Mouse (Mus musculus) embryonic facial prominence, embryonic 13.5 days (tissue): ENCODE data around the gene Isca2. TPM values are rescaled to one million over a fixed set of nuclear protein-coding genes. Genes with fewer than 3 reads are reported as not detected.
A peak's percentile ranks its signal among the peaks of the same experiment; 100 is the strongest.

ENCODE experiments used
- ATAC-seq: fragments of 200-750 bp; cut with Nextera tagmentation; 2 replicates; pipeline ENCODE4 v1.8.0; 2017; ENCODE audit warnings: low read depth; ENCODE audit not compliant: insufficient number of reproducible peaks, insufficient read depth, low FRiP score, low TSS enrichment
- H3K27ac ChIP-seq: fragments of 300-500 bp; sonication (generic); 2 replicates; pipeline ENCODE4 v1.5.1; 2015; ENCODE audit warnings: moderate library complexity, mild to moderate bottlenecking, inconsistent platforms
- H3K27me3 ChIP-seq: fragments of 300-500 bp; sonication (generic); 2 replicates; pipeline ENCODE4 v1.6.1; 2015; ENCODE audit warnings: mild to moderate bottlenecking, inconsistent platforms
- H3K36me3 ChIP-seq: fragments of 300-500 bp; sonication (generic); 2 replicates; pipeline ENCODE4 v1.6.1; 2015; ENCODE audit warnings: mild to moderate bottlenecking, inconsistent platforms
- H3K4me1 ChIP-seq: fragments of 300-500 bp; sonication (generic); 2 replicates; pipeline ENCODE4 v1.6.1; 2015; ENCODE audit warnings: inconsistent platforms
- H3K4me2 ChIP-seq: fragments of 300-500 bp; sonication (generic); 2 replicates; pipeline ENCODE4 v1.6.1; 2015; ENCODE audit warnings: moderate library complexity, mild to moderate bottlenecking, inconsistent platforms
- H3K4me3 ChIP-seq: fragments of 300-500 bp; sonication (generic); 2 replicates; pipeline ENCODE4 v1.5.1; 2015; ENCODE audit warnings: mild to moderate bottlenecking, inconsistent platforms
- H3K9ac ChIP-seq: fragments of 300-500 bp; sonication (generic); 2 replicates; pipeline ENCODE4 v1.6.1; 2015; ENCODE audit warnings: mild to moderate bottlenecking, inconsistent platforms
- H3K9me3 ChIP-seq: fragments of 300-500 bp; sonication (generic); 2 replicates; pipeline ENCODE4 v1.6.1; 2016; ENCODE audit warnings: inconsistent platforms
- WGBS: fragments of 180-500 bp; shearing (Covaris S2); methylation state at CpG from one replicate; pipeline ENCODE4 v1.1.7; 2015; ENCODE audit warnings: mixed read lengths; 5-methylcytosine and 5-hydroxymethylcytosine counted together
- polyA plus RNA-seq: library from polyadenylated mRNA; unstranded; fragments of >200 nt; fragmentation: Nextera tagmentation; extraction: Ambion mirVana; gene quantifications from 2 replicates; pipeline ENCODE4 v1.2.1, GENCODE M21; 2015

Isca2 gene
- polyA plus RNA-seq, 1 experiment from 2014 or later, result 154 TPM

GRCm38 (mm10) chr12:84819236-84820168 is 46.5 kb downstream of the Isca2 start:
- H3K4me2 ChIP-seq, result no peak overlapping the region

GRCm38 (mm10) chr12:84823601-84824000 is 50.5 kb downstream of the Isca2 start:
- no peak overlapping the region for H3K9ac ChIP-seq
- no peak for ATAC-seq
- 76% methylated on average over 7 of the region's 7 CpGs for WGBS

More at GRCm38 (mm10) chr12:84819236-84820168, 46.5 kb downstream of the Isca2 start:
- no peak for ATAC-seq
- no peaks in the 10 kb centered on the region for H3K9me3 ChIP-seq
- 85% methylated on average over 13 of the region's 13 CpGs for WGBS
- no peaks in the 10 kb centered on the region for H3K36me3 ChIP-seq
- H3K27ac ChIP-seq, result no peak overlapping the region
- peaks cover 12% of the 10 kb centered on the region for H3K4me1 ChIP-seq
- no peak overlapping the region for H3K9ac ChIP-seq
- no peaks in the 10 kb centered on the region for H3K27me3 ChIP-seq
- H3K4me3 ChIP-seq, result no peak overlapping the region

GRCm38 (mm10) chr12:84824203-84824602 is 51.2 kb downstream of the Isca2 start:
- ATAC-seq, result no peak
- WGBS, result 50% methylated on average over 5 of the region's 5 CpGs

More at GRCm38 (mm10) chr12:84823601-84824000, 50.5 kb downstream of the Isca2 start:
- Histone ChIP-seq H3K27me3 (no peaks in the 10 kb centered on the region), H3K4me1 (peaks cover 23% of the 10 kb centered on the region), H3K4me3 (no peak overlapping the region), H3K36me3 (no peaks in the 10 kb centered on the region), H3K4me2 (no peak overlapping the region), H3K9me3 (no peaks in the 10 kb centered on the region), H3K27ac (peak overlapping the region; percentile 9; the same call in 1 of the 2 replicates)

More at GRCm38 (mm10) chr12:84824203-84824602, 51.2 kb downstream of the Isca2 start:
- no peaks in the 10 kb centered on the region for H3K36me3 ChIP-seq
- H3K27me3 ChIP-seq, result no peaks in the 10 kb centered on the region
- no peak overlapping the region for H3K4me3 ChIP-seq
- H3K4me1 ChIP-seq, result peaks cover 23% of the 10 kb centered on the region
- H3K27ac ChIP-seq, result peak overlapping the region; percentile 9
- no peak overlapping the region for H3K4me2 ChIP-seq
- no peak overlapping the region for H3K9ac ChIP-seq
- no peaks in the 10 kb centered on the region for H3K9me3 ChIP-seq

Other genes starting within 250 kb of the Isca2 start
- gene Vsx2, start 203.5 kb upstream of the Isca2 start, polyA plus RNA-seq, result 0.10 and 0.20 TPM in 2 replicates
- 17.8 and 18.0 TPM in 2 replicates for gene Abcd4, start 155.8 kb upstream of the Isca2 start, polyA plus RNA-seq
- not detected in 2 replicates for gene Vrtn, start 132.2 kb upstream of the Isca2 start, polyA plus RNA-seq
- not detected in 2 replicates for gene Syndig1l, start 74.4 kb upstream of the Isca2 start, polyA plus RNA-seq
- gene Npc2, start 99 bp upstream of the Isca2 start, polyA plus RNA-seq, result 78.2 and 79.1 TPM in 2 replicates
- 1.7 and 4.4 TPM in 2 replicates for gene Ltbp2, start 103.3 kb downstream of the Isca2 start, polyA plus RNA-seq
- 161 and 174 TPM in 2 replicates for gene Fcf1, start 197.6 kb downstream of the Isca2 start, polyA plus RNA-seq
- gene Arel1, start 197.6 kb downstream of the Isca2 start, polyA plus RNA-seq, result 14.4 and 16.3 TPM in 2 replicates
- gene Ylpm1, start 223.1 kb downstream of the Isca2 start, polyA plus RNA-seq, result 37.5 and 45.9 TPM in 2 replicates